Mouse (Mus musculus): Measurements from ENCODE around the gene Lyl1.

DNA sequence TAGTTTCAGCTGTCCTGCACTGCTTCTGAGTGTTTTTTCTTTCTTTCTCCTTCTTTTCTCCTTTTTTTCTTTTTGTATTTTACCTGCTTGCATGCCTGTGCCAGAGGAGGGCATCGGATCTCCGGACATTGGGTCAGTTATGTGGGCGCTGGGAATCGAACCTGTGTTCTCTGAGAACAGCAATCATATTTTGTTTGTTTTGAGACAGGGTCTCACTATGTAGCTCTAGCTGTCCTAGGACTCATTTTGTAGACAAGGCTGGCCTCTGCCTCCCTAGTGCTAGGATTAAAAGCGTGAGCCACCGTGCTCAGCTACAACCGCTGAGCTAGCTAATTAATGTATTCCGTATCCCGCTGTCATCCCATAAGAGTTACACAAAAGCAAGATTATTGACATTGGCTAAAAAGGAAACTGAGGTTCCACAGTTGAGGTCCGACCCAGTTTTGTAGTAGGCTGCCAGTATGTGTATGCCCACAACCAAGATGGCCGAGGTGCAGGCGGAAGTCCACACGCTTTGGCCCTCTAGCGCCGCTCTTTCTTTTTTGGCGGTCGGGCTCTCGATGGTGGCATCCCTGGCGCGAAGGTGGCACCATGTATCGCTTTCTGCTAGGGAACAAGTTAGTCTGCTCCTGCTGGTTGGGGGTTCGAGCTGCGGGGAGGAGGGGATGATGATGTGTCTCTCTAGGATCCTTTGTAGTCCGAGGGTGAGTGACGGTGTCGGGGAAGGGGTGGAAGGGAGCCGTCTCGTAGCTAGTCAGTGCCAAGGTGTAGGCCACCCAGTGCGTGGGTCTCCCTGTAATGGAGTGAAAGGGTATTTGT is 36.5 kb upstream of the Lyl1 start:
- peak in 2 of 3 experiments; percentile 20 to 36; a peak in 3 of 6 replicates for TF ChIP-seq CTCF (IDR thresholded peaks at IDR 0.05 in 2 of 3, conservative IDR thresholded peaks at IDR 0.05 in 1 of 3; ENCODE audit: control insufficient read depth in 1 of 3, insufficient read depth in 1 of 3, low read depth in 2 of 3, low read length in 3 of 3, poor library complexity in 1 of 3, severe bottlenecking in 1 of 3)
- peak; percentile 39; the same call in 1 of the 2 replicates for TF ChIP-seq ETS1 (IDR thresholded peaks at IDR 0.05; ENCODE audit: low read depth, low read length)
- TF ChIP-seq CHD2 (IDR thresholded peaks at IDR 0.05; ENCODE audit: low read length): no peak
- TF ChIP-seq MAZ (IDR thresholded peaks at IDR 0.05; ENCODE audit: low read depth, low read length): 0 out of 2 replicates have a peak, but pooled peaks have one; percentile 30
- TF ChIP-seq MYB (IDR thresholded peaks at IDR 0.05; ENCODE audit: low read depth, low read length): no peak
- peak; percentile 74 for TF ChIP-seq ELF1 (IDR thresholded peaks at IDR 0.05; ENCODE audit: low read depth, low read length)
- TF ChIP-seq ZC3H11A (IDR thresholded peaks at IDR 0.05; ENCODE audit: low read depth, low read length): no peak
- peak; percentile 98 for TF ChIP-seq HCFC1 (IDR thresholded peaks at IDR 0.05; ENCODE audit: low read depth, low read length)
- TF ChIP-seq POLR2AphosphoS5 (IDR thresholded peaks at IDR 0.05; ENCODE audit: borderline replicate concordance, low read depth, low read length): no peak
- TF ChIP-seq POLR2A (IDR thresholded peaks at IDR 0.05; ENCODE audit: control insufficient read depth in 1 of 2, insufficient read depth in 1 of 2, low read depth in 1 of 2, low read length in 2 of 2, poor library complexity in 1 of 2): peak; percentile 69 to 71; a peak in 3 of 4 replicates
- TF ChIP-seq RAD21 (IDR thresholded peaks at IDR 0.05; ENCODE audit: low read depth, low read length): no peak
- TF ChIP-seq MAX (IDR thresholded peaks at IDR 0.05; ENCODE audit: low read length): peak; percentile 70
